Mouse (Mus musculus) cortical plate, adult 2 months (tissue): ENCODE data around the gene Lrrc8b.

Experiments used
- CTCF ChIP-seq: fragments of 200-500 bp; IDR thresholded peaks from 2 replicates; pipeline ENCODE4 v1.5.1; 2011; ENCODE audit warnings: mild to moderate bottlenecking, control low read depth, low read length; ENCODE audit not compliant: insufficient read depth; ENCODE audit errors: extremely low read depth
- POLR2A ChIP-seq: fragments of 200-500 bp; IDR thresholded peaks from 2 replicates; pipeline ENCODE4 v1.6.1; 2011; ENCODE audit warnings: mild to moderate bottlenecking, low read length, control low read depth; ENCODE audit not compliant: insufficient read depth; ENCODE audit errors: extremely low read depth

- TF ChIP-seq CTCF = no peak
- no peak for TF ChIP-seq POLR2A
Measured at GRCm38 (mm10) chr5:105439608-105440007, 24.0 kb downstream of the Lrrc8b start.
